Mouse (Mus musculus) stomach, embryonic 14.5 days (tissue): ENCODE measurements at regions not wholly inside any gene's neighbourhood (a gene's known extent, or its start where the extent isn't known, plus 50 kb on each side); places are given as distances from the start of the nearest gene placed in this dataset.
A peak's percentile ranks its signal among the peaks of the same experiment; 100 is the strongest.

ENCODE experiments used
- ATAC-seq: fragments of 200-750 bp; cut with Nextera tagmentation; 2 replicates; pipeline ENCODE4 v1.8.0; 2017; ENCODE audit warnings: low read depth, moderate TSS enrichment; ENCODE audit not compliant: insufficient number of reproducible peaks, insufficient read depth, low FRiP score
- H3K27ac ChIP-seq: fragments of 300-500 bp; sonication (generic); 2 replicates; pipeline ENCODE4 v1.5.1; 2014; ENCODE audit warnings: mild to moderate bottlenecking, low read length, moderate library complexity, mixed read lengths
- H3K27me3 ChIP-seq: fragments of 300-500 bp; sonication (generic); 2 replicates; pipeline ENCODE4 v1.6.1; 2014; ENCODE audit warnings: low read length, control low read depth, mixed read lengths; ENCODE audit not compliant: control insufficient read depth, insufficient read depth
- H3K36me3 ChIP-seq: fragments of 300-500 bp; sonication (generic); 2 replicates; pipeline ENCODE4 v1.6.1; 2014; ENCODE audit warnings: mild to moderate bottlenecking, control low read depth, low read length, moderate library complexity, mixed read lengths; ENCODE audit not compliant: control insufficient read depth, insufficient read depth
- H3K4me1 ChIP-seq: fragments of 300-500 bp; sonication (generic); 2 replicates; pipeline ENCODE4 v1.6.1; 2014; ENCODE audit warnings: low read length, control low read depth, mixed read lengths; ENCODE audit not compliant: control insufficient read depth, insufficient read depth
- H3K4me2 ChIP-seq: fragments of 300-500 bp; sonication (generic); replicated peaks from 2 replicates; pipeline ENCODE4 v1.6.1; 2014; ENCODE audit warnings: low read depth, low read length, control low read depth
- H3K4me3 ChIP-seq: fragments of 300-500 bp; sonication (generic); 2 replicates; pipeline ENCODE4 v1.5.1; 2014; ENCODE audit warnings: low read depth, low read length, control low read depth
- H3K9ac ChIP-seq: fragments of 300-500 bp; sonication (generic); replicated peaks from 2 replicates; pipeline ENCODE4 v1.6.1; 2014; ENCODE audit warnings: low read depth, mild to moderate bottlenecking, control low read depth, low read length, moderate library complexity, mixed read lengths
- H3K9me3 ChIP-seq: fragments of 300-500 bp; sonication (generic); 2 replicates; pipeline ENCODE4 v1.6.1; 2016; ENCODE audit warnings: low read depth, low read length, control low read depth; ENCODE audit not compliant: control insufficient read depth
- WGBS: fragments of 180-500 bp; shearing (Covaris S2); extraction: QIAGEN DNeasy Blood & Tissue Kit; methylation state at CpG from one replicate; pipeline ENCODE4 v1.1.7; 2014; 5-methylcytosine and 5-hydroxymethylcytosine counted together

DNA sequence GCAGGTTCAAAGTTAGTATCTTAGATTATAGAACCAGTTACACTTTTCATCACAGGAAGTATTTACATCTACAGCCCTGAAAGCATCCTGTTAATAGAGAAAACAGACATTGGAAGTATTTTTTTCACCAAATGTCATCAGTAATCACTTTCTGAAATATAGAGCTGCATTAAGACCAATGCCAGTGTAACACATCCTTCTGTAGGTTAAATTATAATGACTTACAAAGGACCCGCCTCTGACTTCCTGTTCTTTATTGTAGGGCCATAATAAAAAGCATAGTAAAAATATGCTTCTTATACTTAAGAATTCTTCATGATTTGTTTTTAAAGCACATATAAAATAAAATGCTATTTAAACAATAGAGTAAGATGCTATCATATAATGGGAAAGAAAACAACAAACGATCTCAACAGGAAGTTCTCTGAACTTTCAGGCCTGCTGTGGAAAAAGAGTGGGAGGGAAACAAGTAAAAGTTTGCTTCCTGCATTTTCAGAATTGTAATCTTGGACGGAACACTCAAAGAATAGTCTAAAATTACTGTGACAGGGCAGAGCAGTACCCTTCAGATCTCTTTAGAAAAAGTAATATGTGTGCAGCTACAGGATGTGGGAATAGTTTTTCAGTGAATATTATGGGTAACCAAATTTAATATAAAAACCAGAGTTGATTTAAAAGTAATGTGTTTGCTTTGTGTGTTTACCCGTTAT is 116.0 kb upstream of the Dock10 start:
- Histone ChIP-seq H3K27ac (no peak overlapping the region), H3K4me3 (no peak overlapping the region), H3K4me2 (no peak overlapping the region), H3K27me3 (no peaks in the 10 kb centered on the region), H3K36me3 (no peaks in the 10 kb centered on the region), H3K9me3 (no peaks in the 10 kb centered on the region), H3K9ac (no peak overlapping the region), H3K4me1 (no peaks in the 10 kb centered on the region)
- WGBS = 75% methylated on average over 4 of the region's 4 CpGs
- no peak for ATAC-seq

DNA sequence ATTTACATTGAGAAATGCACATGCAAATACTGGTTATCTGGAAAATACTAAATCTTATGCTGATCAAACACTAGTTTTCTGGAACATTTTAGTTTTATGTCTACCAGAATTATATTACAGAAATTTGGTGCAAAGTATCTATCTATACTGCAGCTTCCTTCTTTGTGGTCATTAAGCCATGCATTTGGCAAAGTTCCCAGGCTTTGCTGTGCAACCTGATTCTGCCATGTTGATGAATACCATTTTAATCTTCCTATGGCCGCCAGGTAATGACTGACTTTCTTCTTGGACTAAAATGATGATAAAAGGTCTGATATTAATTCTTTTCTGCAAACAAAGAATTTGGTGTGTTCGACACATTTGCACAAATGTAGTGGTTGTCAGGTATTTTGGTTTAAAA is 115.3 kb upstream of the Dock10 start:
- Histone ChIP-seq H3K9me3 (no peaks in the 10 kb centered on the region), H3K4me3 (no peak overlapping the region), H3K4me1 (no peaks in the 10 kb centered on the region), H3K4me2 (no peak overlapping the region), H3K27me3 (no peaks in the 10 kb centered on the region), H3K36me3 (no peaks in the 10 kb centered on the region), H3K27ac (no peak overlapping the region), H3K9ac (no peak overlapping the region)
- ATAC-seq = no peak
- 49% methylated on average over 2 of the region's 2 CpGs for WGBS

DNA sequence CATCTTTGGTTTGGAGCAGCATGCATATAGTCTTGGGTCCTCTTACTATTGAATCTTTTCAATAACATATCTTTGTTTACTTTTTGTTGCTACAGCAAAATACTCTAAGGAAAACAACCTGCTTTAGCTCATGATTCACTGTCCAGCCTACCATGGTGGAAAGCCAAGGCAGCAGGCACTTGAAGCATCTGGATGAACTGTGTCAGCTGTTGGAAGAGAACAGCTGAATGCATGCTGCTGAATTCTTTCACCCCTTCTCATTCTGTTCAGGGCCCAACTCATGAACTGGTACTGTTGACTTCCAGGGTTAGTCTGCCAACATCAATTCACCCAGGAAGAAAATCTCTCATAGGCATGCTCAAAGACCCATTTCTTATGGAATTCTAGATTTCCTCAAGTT is 110.5 kb upstream of the Dock10 start:
- Histone ChIP-seq H3K4me2 (no peak overlapping the region), H3K36me3 (no peaks in the 10 kb centered on the region), H3K9ac (no peak overlapping the region), H3K27me3 (no peaks in the 10 kb centered on the region), H3K9me3 (no peaks in the 10 kb centered on the region), H3K4me3 (no peak overlapping the region), H3K27ac (no peak overlapping the region), H3K4me1 (no peaks in the 10 kb centered on the region)
- no peak for ATAC-seq

DNA sequence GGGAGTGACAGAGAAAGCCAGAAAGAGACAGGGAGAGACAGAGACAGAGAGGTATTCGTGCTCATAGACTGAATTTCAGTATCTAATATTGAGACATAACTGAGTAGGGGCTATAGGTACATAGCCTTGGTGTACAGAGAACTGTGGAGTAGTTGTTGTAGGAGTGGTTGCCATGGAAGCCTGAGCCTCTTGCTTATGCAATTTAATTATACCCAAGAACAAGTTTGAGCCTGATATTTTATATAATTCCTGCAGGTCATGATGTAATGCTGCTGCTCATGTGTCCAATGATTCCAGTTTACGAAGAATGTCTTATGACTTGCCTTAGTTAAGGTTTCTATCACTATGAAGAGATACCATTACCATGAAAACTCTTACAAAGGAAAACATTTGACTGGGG is 98.7 kb upstream of the Dock10 start:
- peaks cover 8% of the 10 kb centered on the region; the same call in 1 of the 2 replicates for H3K4me1 ChIP-seq
- no peak overlapping the region for H3K4me3 ChIP-seq
- no peak for ATAC-seq
- H3K27ac ChIP-seq = no peak overlapping the region
- no peak overlapping the region for H3K9ac ChIP-seq
- no peak overlapping the region for H3K4me2 ChIP-seq
- no peaks in the 10 kb centered on the region for H3K9me3 ChIP-seq
- H3K36me3 ChIP-seq = no peaks in the 10 kb centered on the region
- no peaks in the 10 kb centered on the region for H3K27me3 ChIP-seq
- 81% methylated on average over 2 of the region's 2 CpGs for WGBS

DNA sequence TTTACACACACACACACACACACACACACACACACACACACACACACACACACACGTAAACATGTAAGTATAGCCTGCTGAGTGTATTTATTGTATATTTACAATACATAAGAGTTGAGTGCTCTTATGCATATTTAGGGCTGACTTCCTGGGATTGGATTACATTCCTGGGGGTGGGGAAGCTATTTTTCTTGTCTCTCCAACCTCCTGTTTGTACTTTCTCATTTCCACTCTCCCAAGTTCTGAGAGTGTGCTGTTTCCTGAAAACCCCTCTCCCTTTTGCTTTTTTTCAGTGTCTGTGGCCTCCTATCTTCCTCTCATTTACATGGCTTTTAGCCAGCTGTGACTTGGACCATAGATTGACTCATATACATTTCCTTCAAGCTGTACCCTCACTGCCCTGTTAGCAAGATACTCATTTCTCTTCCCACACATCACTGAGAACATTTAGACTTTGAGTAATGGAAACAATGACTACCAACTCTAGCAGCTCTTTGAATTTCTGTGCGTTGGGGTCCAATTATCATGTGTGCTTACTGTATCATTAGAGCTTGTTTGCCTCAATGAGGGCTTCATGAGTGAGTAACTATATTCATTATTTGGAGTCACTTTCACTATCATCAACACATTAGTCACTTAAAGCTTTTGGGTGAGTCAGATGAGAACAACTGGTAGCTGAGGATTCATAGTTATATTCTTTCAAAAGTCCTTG is 96.8 kb upstream of the Dock10 start:
- Histone ChIP-seq H3K4me2 (no peak overlapping the region), H3K36me3 (no peaks in the 10 kb centered on the region), H3K9ac (no peak overlapping the region), H3K9me3 (no peaks in the 10 kb centered on the region), H3K27me3 (no peaks in the 10 kb centered on the region), H3K4me3 (no peak overlapping the region), H3K4me1 (peaks cover 8% of the 10 kb centered on the region; the same call in 1 of the 2 replicates), H3K27ac (no peak overlapping the region)
- WGBS = 36% methylated on average over 2 of the region's 2 CpGs
- peak; percentile 33; the same call in 1 of the 2 replicates for ATAC-seq

DNA sequence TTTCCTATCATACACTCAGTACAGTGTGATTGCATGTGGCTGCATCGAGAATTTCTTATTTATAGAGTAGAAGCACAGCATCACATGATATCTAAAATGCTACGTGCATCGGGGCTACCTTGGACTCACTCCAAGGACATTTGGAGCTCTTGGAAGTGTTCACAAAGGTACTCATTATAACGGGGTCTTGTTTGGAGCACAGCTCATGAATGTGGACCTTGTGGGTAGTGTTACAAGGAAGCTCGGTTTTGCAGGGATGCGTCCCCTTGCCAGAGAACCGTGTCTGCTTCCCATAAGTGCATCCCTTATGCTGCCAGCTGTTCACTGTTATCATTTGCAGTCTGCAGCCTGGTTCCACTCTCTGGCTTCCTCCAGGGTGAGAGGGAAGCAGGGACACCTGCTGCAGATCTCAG is 96.0 kb upstream of the Dock10 start:
- Histone ChIP-seq H3K4me3 (no peak overlapping the region), H3K9me3 (no peaks in the 10 kb centered on the region), H3K4me2 (no peak overlapping the region; the same call in 1 of the 2 replicates), H3K36me3 (no peaks in the 10 kb centered on the region), H3K4me1 (peaks cover 8% of the 10 kb centered on the region; the same call in 1 of the 2 replicates), H3K27me3 (no peaks in the 10 kb centered on the region), H3K9ac (no peak overlapping the region), H3K27ac (no peak overlapping the region)
- 34% methylated on average over 7 of the region's 7 CpGs for WGBS
- ATAC-seq = peak; percentile 72; the same call in 1 of the 2 replicates

DNA sequence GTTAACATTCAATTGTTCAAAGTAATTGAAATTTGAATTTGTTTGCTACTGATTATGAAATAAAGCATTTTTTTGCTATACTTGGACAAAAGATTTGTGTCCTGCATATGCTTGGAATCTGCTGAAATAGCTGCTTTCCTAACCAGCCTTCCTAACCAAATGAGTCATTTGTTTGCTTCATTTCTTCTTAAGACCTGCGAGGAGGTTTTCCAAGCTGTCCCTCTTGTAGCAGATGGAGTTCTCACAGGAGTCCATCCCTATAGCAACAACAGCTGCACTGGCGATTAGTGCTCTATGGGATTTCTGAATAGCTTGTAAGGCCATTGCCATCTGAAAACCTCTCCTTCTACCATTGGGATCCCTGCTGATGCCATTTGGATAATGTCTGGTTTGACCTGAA is 94.4 kb upstream of the Dock10 start:
- WGBS = 62% methylated on average over 2 of the region's 2 CpGs

DNA sequence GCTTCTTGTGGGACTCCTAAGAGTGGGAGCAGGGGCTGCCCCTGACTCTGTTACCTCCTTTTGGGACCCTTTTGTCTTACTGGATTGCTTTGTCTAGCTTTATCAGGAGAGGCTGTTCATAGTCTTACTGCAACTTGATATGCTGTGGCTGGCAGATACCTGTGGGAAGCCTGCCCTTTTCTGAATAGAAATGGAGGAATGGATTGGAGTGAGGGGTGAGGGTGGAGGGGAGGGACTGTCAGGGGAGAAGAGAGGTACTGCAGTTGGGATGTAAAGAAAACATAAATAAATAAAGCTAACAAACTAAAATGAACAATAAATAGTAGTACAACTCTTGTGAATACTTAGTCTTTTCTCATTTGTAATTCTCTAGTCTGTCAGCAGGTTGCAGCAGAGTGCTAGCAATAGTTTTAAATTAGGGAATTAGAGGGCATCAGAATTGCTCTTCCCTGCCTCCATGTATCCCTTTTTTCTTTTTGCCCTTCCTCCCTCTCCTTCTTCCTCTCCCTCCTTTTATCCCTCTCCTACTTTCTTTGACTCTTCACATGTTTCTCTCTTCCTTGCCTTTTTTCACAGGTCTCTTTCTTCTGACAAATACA is 72.0 kb upstream of the Dock10 start:
- Histone ChIP-seq H3K4me1 (no peaks in the 10 kb centered on the region), H3K27ac (no peak overlapping the region), H3K4me3 (no peak overlapping the region), H3K4me2 (no peak overlapping the region), H3K9me3 (no peaks in the 10 kb centered on the region), H3K36me3 (no peaks in the 10 kb centered on the region), H3K9ac (no peak overlapping the region), H3K27me3 (no peaks in the 10 kb centered on the region)
- ATAC-seq = no peak

More for the DNA sequence above, 94.4 kb upstream of the Dock10 start:
- H3K27me3 ChIP-seq = no peaks in the 10 kb centered on the region
- no peaks in the 10 kb centered on the region for H3K9me3 ChIP-seq
- peaks cover 8% of the 10 kb centered on the region; the same call in 1 of the 2 replicates for H3K4me1 ChIP-seq
- no peak overlapping the region for H3K4me2 ChIP-seq
- H3K27ac ChIP-seq = no peak overlapping the region
- ATAC-seq = no peak
- no peak overlapping the region for H3K9ac ChIP-seq
- no peak overlapping the region for H3K4me3 ChIP-seq
- no peaks in the 10 kb centered on the region for H3K36me3 ChIP-seq
